Mouse (Mus musculus) neural tube, embryonic 13.5 days (tissue): ENCODE data around the gene Zswim1. TPM values are rescaled to one million over a fixed set of nuclear protein-coding genes. Genes with fewer than 3 reads are reported as not detected.
A peak's percentile ranks its signal among the peaks of the same experiment; 100 is the strongest.

Experiments
- ATAC-seq: fragments of 200-750 bp; cut with Nextera tagmentation; 2 replicates; pipeline ENCODE4 v1.8.0; 2017; ENCODE audit warnings: low read depth, mild to moderate bottlenecking, moderate TSS enrichment, moderate library complexity
- H3K27ac ChIP-seq: fragments of 300-500 bp; sonication (generic); replicated peaks from 2 replicates; pipeline ENCODE4 v1.5.1; 2015; ENCODE audit warnings: moderate library complexity, mild to moderate bottlenecking, inconsistent platforms
- H3K27me3 ChIP-seq: fragments of 300-500 bp; sonication (generic); 2 replicates; pipeline ENCODE4 v1.6.1; 2015; ENCODE audit warnings: mild to moderate bottlenecking, inconsistent platforms
- H3K36me3 ChIP-seq: fragments of 300-500 bp; sonication (generic); 2 replicates; pipeline ENCODE4 v1.6.1; 2015; ENCODE audit warnings: mild to moderate bottlenecking, inconsistent platforms
- H3K4me1 ChIP-seq: fragments of 300-500 bp; sonication (generic); replicated peaks from 2 replicates; pipeline ENCODE4 v1.6.1; 2015; ENCODE audit warnings: inconsistent platforms
- H3K4me2 ChIP-seq: fragments of 300-500 bp; sonication (generic); 2 replicates; pipeline ENCODE4 v1.6.1; 2015; ENCODE audit warnings: inconsistent platforms, mild to moderate bottlenecking, moderate library complexity
- H3K4me3 ChIP-seq: fragments of 300-500 bp; sonication (generic); 2 replicates; pipeline ENCODE4 v1.5.1; 2015; ENCODE audit warnings: mild to moderate bottlenecking, inconsistent platforms
- H3K9ac ChIP-seq: fragments of 300-500 bp; sonication (generic); 2 replicates; pipeline ENCODE4 v1.6.1; 2015; ENCODE audit warnings: moderate library complexity, mild to moderate bottlenecking, inconsistent platforms
- H3K9me3 ChIP-seq: fragments of 300-500 bp; sonication (generic); 2 replicates; pipeline ENCODE4 v1.6.1; 2016; ENCODE audit warnings: inconsistent platforms
- WGBS: fragments of 180-500 bp; shearing (Covaris S2); methylation state at CpG from one replicate; pipeline ENCODE4 v1.1.7; 2015; 5-methylcytosine and 5-hydroxymethylcytosine counted together
- polyA plus RNA-seq: library from polyadenylated mRNA; unstranded; fragments of >200 nt; fragmentation: Nextera tagmentation; extraction: Ambion mirVana; gene quantifications from 2 replicates; pipeline ENCODE4 v1.2.1, GENCODE M21; 2015

Zswim1 gene
- polyA plus RNA-seq, result 22.3 and 23.7 TPM in 2 replicates

GRCm38 (mm10) chr2:164822636-164823165, at the start of gene Zswim1:
Gene Zswim1 (plus strand): TSS chr2:164822686.
- H3K36me3 ChIP-seq, result peaks cover 62% of the 10 kb centered on the region
- no peaks in the 10 kb centered on the region for H3K9me3 ChIP-seq
- peak within 1 kb of the TSS; percentile 76 for H3K9ac ChIP-seq
- H3K27ac ChIP-seq, result peak within 1 kb of the TSS; percentile 92
- peak; percentile 99 for ATAC-seq
- H3K27me3 ChIP-seq, result no peaks in the 10 kb centered on the region
- peaks cover 28% of the 10 kb centered on the region for H3K4me1 ChIP-seq
- H3K4me3 ChIP-seq, result peak within 1 kb of the TSS; percentile 68
- 2% methylated on average over 32 of the region's 32 CpGs for whole genome bisulfite sequencing
- peak within 1 kb of the TSS; percentile 56 for H3K4me2 ChIP-seq

GRCm38 (mm10) chr2:164773229-164773988, 49.1 kb upstream of the Zswim1 start:
- Histone ChIP-seq H3K9ac (no peak overlapping the region), H3K9me3 (no peaks in the 10 kb centered on the region), H3K27me3 (no peaks in the 10 kb centered on the region), H3K4me2 (no peak overlapping the region), H3K4me1 (peaks cover 26% of the 10 kb centered on the region), H3K36me3 (peaks cover under 1% of the 10 kb centered on the region; the same call in 1 of the 2 replicates), H3K27ac (no peak overlapping the region), H3K4me3 (no peak overlapping the region)
- WGBS, result 77% methylated on average over 14 of the region's 14 CpGs
- ATAC-seq, result no peak

- H3K4me2 ChIP-seq, result no peak overlapping the region
- H3K27ac ChIP-seq, result no peak overlapping the region
- no peaks in the 10 kb centered on the region for H3K9me3 ChIP-seq
- H3K27me3 ChIP-seq, result no peaks in the 10 kb centered on the region
- peaks cover 26% of the 10 kb centered on the region for H3K4me1 ChIP-seq
- no peak overlapping the region for H3K4me3 ChIP-seq
- no peaks in the 10 kb centered on the region for H3K36me3 ChIP-seq
- 86% methylated on average over 5 of the region's 5 CpGs for WGBS
- no peak for ATAC-seq
- H3K9ac ChIP-seq, result no peak overlapping the region
Measured at GRCm38 (mm10) chr2:164773989-164774364, 48.5 kb upstream of the Zswim1 start.

- H3K4me2 ChIP-seq, result no peak overlapping the region
- H3K4me1 ChIP-seq, result peaks cover 12% of the 10 kb centered on the region
- no peaks in the 10 kb centered on the region for H3K9me3 ChIP-seq
- ATAC-seq, result no peak
- H3K27ac ChIP-seq, result no peak overlapping the region
- H3K4me3 ChIP-seq, result no peak overlapping the region
- no peak overlapping the region for H3K9ac ChIP-seq
- no peaks in the 10 kb centered on the region for H3K36me3 ChIP-seq
- no peaks in the 10 kb centered on the region for H3K27me3 ChIP-seq
- 92% methylated on average over 6 of the region's 6 CpGs for WGBS
Measured at GRCm38 (mm10) chr2:164776130-164776529, 46.4 kb upstream of the Zswim1 start.

GRCm38 (mm10) chr2:164776801-164777200, 45.7 kb upstream of the Zswim1 start:
- ATAC-seq, result no peak
- peaks cover 5% of the 10 kb centered on the region for H3K4me1 ChIP-seq
- H3K36me3 ChIP-seq, result no peaks in the 10 kb centered on the region
- no peak overlapping the region for H3K4me2 ChIP-seq
- no peak overlapping the region for H3K9ac ChIP-seq
- H3K9me3 ChIP-seq, result no peaks in the 10 kb centered on the region
- no peak overlapping the region for H3K27ac ChIP-seq
- no peak overlapping the region for H3K4me3 ChIP-seq
- WGBS, result 63% methylated on average over 17 of the region's 17 CpGs
- H3K27me3 ChIP-seq, result no peaks in the 10 kb centered on the region

GRCm38 (mm10) chr2:164777246-164778014, 45.1 kb upstream of the Zswim1 start:
- no peak overlapping the region for H3K9ac ChIP-seq
- no peaks in the 10 kb centered on the region for H3K36me3 ChIP-seq
- 84% methylated on average over 30 of the region's 30 CpGs for WGBS
- H3K4me1 ChIP-seq, result no peaks in the 10 kb centered on the region
- no peak for ATAC-seq
- H3K4me2 ChIP-seq, result no peak overlapping the region
- H3K27ac ChIP-seq, result no peak overlapping the region
- no peak overlapping the region for H3K4me3 ChIP-seq
- H3K9me3 ChIP-seq, result no peaks in the 10 kb centered on the region
- H3K27me3 ChIP-seq, result no peaks in the 10 kb centered on the region

GRCm38 (mm10) chr2:164778015-164778287, 44.5 kb upstream of the Zswim1 start:
- Histone ChIP-seq H3K27ac (no peak overlapping the region), H3K4me1 (no peaks in the 10 kb centered on the region), H3K27me3 (no peaks in the 10 kb centered on the region), H3K4me3 (no peak overlapping the region), H3K9ac (no peak overlapping the region), H3K36me3 (no peaks in the 10 kb centered on the region), H3K4me2 (no peak overlapping the region), H3K9me3 (no peaks in the 10 kb centered on the region)
- ATAC-seq, result no peak
- 90% methylated on average over 11 of the region's 11 CpGs for WGBS

- Histone ChIP-seq H3K27me3 (no peaks in the 10 kb centered on the region), H3K4me1 (no peaks in the 10 kb centered on the region), H3K9me3 (no peaks in the 10 kb centered on the region), H3K4me2 (no peak overlapping the region), H3K4me3 (no peak overlapping the region), H3K9ac (no peak overlapping the region), H3K27ac (no peak overlapping the region), H3K36me3 (no peaks in the 10 kb centered on the region)
- ATAC-seq, result no peak
- WGBS, result 88% methylated on average over 7 of the region's 7 CpGs
Measured at GRCm38 (mm10) chr2:164778809-164779208, 43.7 kb upstream of the Zswim1 start.

- H3K27me3 ChIP-seq, result no peaks in the 10 kb centered on the region
- H3K9me3 ChIP-seq, result no peaks in the 10 kb centered on the region
- WGBS, result 68% methylated on average over 8 of the region's 8 CpGs
- H3K9ac ChIP-seq, result no peak within 1 kb of the TSS
- no peak within 1 kb of the TSS for H3K4me3 ChIP-seq
- H3K4me1 ChIP-seq, result peaks cover under 1% of the 10 kb centered on the region
- H3K4me2 ChIP-seq, result no peak within 1 kb of the TSS
- no peak for ATAC-seq
- H3K36me3 ChIP-seq, result no peaks in the 10 kb centered on the region
- no peak within 1 kb of the TSS for H3K27ac ChIP-seq
Measured at GRCm38 (mm10) chr2:164779481-164780086, 42.9 kb upstream of the Zswim1 start, which contains the start of gene Tnnc2. Gene Tnnc2 (minus strand): TSS chr2:164779967.

GRCm38 (mm10) chr2:164781876-164782275, 40.6 kb upstream of the Zswim1 start:
- Histone ChIP-seq H3K4me2 (no peak overlapping the region), H3K36me3 (no peaks in the 10 kb centered on the region), H3K4me1 (peaks cover 20% of the 10 kb centered on the region), H3K9me3 (no peaks in the 10 kb centered on the region), H3K27me3 (no peaks in the 10 kb centered on the region), H3K27ac (no peak overlapping the region), H3K4me3 (no peak overlapping the region), H3K9ac (no peak overlapping the region)
- no peak for ATAC-seq
- WGBS, result 77% methylated on average over 4 of the region's 4 CpGs

- Histone ChIP-seq H3K4me3 (no peak overlapping the region), H3K27ac (no peak overlapping the region), H3K27me3 (no peaks in the 10 kb centered on the region), H3K9ac (no peak overlapping the region), H3K36me3 (no peaks in the 10 kb centered on the region), H3K9me3 (no peaks in the 10 kb centered on the region), H3K4me2 (no peak overlapping the region), H3K4me1 (peaks cover 28% of the 10 kb centered on the region)
- no peak for ATAC-seq
- 77% methylated on average over 7 of the region's 7 CpGs for WGBS
Measured at GRCm38 (mm10) chr2:164783926-164784581, 38.4 kb upstream of the Zswim1 start.
